Mouse (Mus musculus): ENCODE data around the gene Fscn2.

Fscn2 gene

GRCm38 (mm10) chr11:120360062-120360461 is 1.3 kb upstream of the Fscn2 start:
- peak; percentile 85 for DNase-seq

DNA sequence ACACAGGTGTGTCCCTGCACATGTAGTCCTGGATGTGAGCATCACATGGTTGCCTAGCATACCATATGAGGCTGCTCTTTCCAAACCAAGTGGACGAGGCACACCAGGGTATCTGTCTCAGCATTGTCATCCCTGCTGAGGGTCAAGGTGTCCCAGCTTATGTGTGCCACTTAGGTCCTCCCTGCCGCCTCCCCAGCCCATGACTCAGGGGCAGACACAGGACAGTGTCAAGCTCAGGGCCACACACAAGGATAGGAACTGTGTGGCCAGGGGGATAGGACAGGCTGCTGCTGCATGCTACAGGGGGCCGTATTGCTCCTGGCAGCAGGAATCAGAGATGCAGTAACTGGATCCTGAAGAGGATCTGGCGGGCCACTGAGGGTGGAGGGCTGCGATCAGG is 579 bp upstream of the Fscn2 start:
- no peak for DNase-seq

DNA sequence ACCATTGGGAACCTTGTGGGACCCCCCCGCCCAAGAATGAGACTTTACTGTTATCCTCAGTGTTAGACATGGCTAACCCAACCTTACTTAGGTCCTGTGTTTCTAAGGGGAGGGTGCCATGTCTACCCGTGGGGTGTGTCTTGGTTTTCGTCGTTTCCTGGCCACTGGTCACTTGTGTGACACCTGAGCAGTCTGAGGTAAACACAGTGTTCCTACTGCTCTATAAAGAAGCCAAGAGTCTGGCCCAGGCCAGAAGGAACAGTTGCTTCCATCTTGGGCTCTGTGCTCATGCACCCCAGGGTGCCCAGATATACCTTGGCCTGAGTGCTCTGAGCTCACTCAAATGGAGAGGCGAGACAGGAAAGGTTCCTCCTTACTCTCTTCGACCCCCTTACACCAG is 1.6 kb downstream of the Fscn2 start:
- DNase-seq = no peak

- DNase-seq = no peak
Measured at GRCm38 (mm10) chr11:120366443-120367027, 5.2 kb downstream of the Fscn2 start.

- DNase-seq = peak; percentile 85
Measured at GRCm38 (mm10) chr11:120369656-120370055, 8.3 kb downstream of the Fscn2 start.

DNA sequence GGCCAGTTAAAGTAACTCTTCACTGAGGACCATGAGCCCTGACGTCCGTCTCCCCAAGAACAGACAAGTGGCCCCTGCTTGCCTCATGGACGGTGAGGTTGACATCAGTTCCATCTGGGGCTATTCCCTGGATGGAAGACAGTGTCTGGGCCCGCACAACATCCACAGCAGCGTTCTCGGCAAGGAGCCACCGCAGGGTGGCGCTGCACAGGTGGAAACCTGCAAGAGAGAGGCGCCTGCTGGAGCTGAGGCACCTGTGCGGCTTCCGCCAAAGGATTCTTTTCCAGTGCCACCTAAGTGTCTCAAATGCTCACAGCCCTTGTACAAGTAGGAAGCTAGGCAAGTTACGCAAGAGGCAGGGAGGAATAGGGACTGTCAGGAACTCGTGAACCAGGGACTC is 11.7 kb downstream of the Fscn2 start:
- peak; percentile 12 for DNase-seq

DNA sequence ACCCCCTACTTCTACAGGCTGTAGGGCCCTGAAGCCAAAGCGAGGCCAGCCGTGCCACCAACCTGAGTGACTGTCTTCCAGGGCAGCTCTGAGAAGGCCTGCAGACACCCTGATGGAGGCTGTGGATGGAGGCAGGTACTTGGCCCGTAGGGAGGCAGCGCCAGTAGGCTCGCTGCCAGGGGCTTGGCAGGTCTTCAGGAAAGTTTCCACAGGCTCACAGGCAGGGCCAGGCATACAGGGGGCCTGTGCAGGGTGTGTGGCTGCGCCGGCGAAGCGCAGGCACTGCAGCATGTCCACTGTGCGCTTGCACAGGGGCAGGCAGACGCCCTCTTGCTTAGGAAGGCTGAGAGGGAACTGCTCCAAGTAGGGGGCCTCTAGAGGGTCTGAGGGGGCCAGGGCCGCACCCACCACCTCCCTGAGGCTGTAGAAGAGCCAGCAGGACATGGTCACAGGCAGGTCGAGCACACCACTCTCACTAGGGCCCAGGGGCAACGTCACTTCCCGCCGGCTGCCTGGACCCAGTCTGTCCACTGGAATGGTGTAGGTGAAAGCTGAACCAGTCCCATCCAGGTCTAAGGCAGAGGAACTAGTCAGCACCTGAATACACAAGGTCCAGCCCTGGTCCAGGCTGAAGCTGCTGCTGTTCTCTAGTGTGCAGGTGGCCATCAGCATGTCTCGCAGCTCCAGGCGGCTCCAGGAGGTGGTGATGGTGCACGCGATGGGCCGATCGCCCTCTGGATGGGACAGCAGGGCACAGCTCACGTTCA is 12.7 kb downstream of the Fscn2 start:
- peak; percentile 52 for DNase-seq

GRCm38 (mm10) chr11:120375324-120375723 is 14.0 kb downstream of the Fscn2 start:
- DNase-seq = no peak

- no peak for DNase-seq
Measured at GRCm38 (mm10) chr11:120376302-120377160, 15.2 kb downstream of the Fscn2 start.

GRCm38 (mm10) chr11:120377337-120377736 is 16.0 kb downstream of the Fscn2 start:
- peak; percentile 43 for DNase-seq

GRCm38 (mm10) chr11:120378031-120378610 is 16.8 kb downstream of the Fscn2 start:
- peak; percentile 77 for DNase-seq

DNA sequence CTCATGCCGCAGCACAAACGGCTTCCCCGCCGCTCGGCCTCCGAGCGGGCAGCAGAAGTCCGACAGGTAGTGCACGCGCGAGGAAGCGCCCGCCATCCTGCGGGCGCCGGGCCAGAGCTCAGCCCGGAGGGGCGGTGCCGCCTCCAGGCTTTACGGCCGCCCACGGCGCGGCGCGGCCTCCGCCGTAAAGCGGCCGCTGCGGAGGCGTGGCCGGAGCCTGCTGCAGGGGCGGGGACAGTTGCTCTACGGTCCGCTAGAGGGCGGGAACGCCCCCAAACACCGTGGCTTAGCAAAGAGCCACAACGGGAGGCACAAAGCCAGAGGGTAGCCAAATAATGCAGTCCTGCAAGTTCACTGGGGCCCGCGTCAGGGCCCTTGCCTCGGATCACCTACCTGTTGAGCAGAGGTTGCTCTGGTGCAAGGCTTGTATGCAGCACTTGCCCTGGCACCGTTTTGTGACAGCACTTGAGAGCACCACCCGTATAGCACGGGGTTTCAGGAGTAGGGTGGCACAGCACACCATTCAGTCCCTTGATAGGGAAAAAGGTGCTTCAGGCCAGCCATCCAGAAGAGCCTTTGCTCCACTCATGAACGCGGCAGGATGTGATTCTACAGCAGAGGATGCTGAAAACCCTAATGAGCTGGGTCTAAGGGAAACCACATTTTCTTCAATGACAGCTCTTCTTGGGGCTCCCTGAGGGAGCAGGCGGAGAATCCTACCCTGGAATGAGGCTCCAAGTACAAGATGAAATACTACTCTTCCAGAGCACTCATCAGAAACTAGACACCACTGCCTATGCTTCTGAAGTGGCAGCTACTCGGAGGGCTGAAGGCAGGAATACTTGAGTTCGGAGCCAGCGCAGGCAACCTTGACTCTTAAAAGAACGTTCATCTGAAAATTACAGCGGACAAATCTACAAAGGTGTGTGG is 17.5 kb downstream of the Fscn2 start, which contains the start of gene Faap100:
Gene Faap100, minus strand, starts transcription at position 154 of the 930 bp plus-strand sequence.
- peak; percentile 94 for DNase-seq

DNA sequence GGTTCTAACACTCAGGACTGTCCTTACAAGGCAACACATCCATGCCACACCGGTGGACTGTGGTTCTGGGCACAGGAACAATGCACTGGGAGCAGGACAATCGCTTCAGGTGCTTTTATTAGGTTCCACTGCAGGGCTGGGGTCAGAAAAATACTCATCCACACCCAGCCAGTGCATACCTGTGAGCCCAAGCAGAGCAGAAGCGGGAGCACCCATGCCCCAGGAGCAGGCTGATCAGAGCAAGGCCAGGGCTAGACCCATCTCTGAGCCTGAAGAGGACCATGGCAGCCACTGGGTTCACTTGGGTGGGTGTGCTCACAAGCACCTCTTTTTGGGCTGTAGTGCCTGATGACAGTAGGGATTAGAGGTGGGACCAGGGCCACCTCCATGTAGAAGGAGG is 18.9 kb downstream of the Fscn2 start:
- DNase-seq = no peak

DNA sequence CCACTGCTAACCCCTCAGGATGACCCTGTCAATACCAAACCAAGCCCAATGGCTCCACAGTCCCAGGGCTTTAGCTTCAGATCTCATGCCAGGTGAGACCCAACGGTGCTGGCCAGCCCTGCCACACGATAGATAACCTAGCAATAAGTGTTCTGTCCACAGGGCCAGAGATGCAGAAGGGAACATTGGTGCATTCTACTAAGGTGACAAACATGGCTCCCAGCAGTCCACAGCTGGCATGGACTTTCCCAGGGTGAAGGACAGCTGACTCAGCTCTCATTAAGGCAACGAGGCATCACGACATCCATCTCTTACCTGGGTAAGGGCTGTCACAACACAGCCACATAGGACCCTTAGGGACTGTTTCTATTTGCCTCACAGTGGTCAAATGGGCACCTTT is 19.8 kb downstream of the Fscn2 start:
- no peak for DNase-seq

DNA sequence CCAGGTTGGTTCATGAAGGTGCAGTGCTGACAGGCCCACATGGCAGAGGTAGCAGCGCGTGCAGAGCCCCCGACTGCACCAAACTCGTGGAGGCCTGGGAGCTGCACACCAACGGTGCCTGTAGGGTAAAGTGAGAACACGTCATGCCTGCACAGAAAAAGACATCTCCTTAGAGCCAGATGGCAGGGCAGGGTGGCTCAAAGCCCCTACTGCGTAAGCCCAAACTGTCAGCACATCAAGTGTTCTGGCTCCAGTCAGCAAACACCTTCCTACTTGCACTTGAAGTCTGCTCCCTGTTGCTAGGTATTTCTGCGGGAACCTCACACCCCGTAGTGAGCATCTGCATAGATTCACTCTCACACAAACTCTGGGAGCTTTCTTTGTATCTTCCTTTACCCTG is 21.2 kb downstream of the Fscn2 start:
- no peak for DNase-seq

DNA sequence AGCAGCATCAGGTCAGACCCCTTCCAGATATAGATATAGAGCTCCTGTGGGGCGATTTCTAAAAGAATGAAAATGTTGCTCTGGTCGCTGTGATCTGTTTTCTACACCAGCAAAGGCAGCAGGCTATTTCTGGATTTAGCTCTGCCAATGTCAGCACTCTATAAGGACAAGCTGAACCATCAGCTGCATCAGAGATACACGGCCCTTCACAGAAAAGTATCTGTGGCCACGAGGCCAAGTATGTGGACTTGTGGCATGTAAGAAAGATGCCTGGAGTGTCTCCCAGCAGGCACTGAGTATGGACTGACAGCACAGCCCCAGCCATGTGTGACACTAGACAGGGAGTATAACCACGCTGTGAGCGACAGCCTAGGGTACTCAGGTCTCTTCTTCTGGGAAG is 25.3 kb downstream of the Fscn2 start:
- DNase-seq = no peak

DNA sequence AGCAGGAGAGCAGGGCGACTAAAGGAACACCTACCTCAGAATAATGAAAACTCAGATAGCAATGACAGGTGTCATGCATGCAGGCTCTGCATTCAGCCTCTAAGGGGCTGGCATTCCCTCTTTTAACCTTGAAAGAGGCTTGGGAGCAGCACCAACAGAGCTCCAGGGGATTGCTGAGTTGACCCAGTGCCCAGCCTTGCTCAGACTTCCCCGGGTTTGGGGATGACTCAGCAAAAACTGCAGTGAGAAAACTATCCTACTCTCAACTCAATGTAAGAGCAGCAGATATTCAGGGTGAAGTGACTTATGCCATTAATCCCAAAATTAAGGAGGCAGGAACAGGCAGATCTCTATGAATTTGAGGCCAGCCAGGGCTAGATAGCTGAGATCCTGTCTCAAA is 25.8 kb downstream of the Fscn2 start:
- DNase-seq = no peak

GRCm38 (mm10) chr11:120388580-120388979 is 27.2 kb downstream of the Fscn2 start:
- DNase-seq = no peak

GRCm38 (mm10) chr11:120395661-120396060 is 34.3 kb downstream of the Fscn2 start:
- no peak for DNase-seq

- DNase-seq = no peak
Measured at GRCm38 (mm10) chr11:120397602-120398001, 36.3 kb downstream of the Fscn2 start.

DNA sequence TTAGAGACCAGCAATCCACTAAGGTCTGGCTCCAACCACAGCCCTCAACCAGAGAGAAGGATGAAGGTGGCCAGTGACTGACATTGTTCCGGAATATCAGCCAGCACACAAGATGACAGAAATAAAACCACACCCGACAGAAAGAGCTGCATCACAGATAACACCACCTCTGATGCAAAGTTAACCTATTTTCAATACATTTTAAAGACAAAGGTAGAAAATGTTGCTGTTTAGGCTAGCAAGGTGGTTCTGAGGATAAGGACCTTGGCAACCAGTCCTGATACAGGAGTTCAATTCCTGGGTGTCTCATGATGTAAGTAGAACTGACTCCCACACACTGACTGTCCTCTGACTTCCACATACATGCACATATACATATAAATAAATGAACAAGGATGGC is 38.0 kb downstream of the Fscn2 start:
- no peak for DNase-seq

- DNase-seq = no peak
Measured at GRCm38 (mm10) chr11:120404814-120405213, 43.5 kb downstream of the Fscn2 start.

Measured in kidney, postnatal 10 days (tissue).